Mouse (Mus musculus): Measurements from ENCODE around the gene Prpf4b.
"Not testable (repeated sequence)": the region's sequence is repeated elsewhere in the genome, so short reads cannot be mapped to it uniquely, and the experiment has no call there.

Gene Prpf4b

GRCm38 (mm10) chr13:34934931-34935644 lies 60.0 kb downstream of the Prpf4b start:
- no peak for DNase-seq (ENCODE audit: inconsistent ontology term)

GRCm38 (mm10) chr13:34942370-34942769 lies 67.3 kb downstream of the Prpf4b start:
- DNase-seq (ENCODE audit: inconsistent ontology term): peak; percentile 52

GRCm38 (mm10) chr13:34951437-34951836 lies 76.3 kb downstream of the Prpf4b start:
- not testable (repeated sequence) for DNase-seq (ENCODE audit: inconsistent ontology term)

Measured in Muller cell, postnatal 12 days (primary cell).